Mouse (Mus musculus): ENCODE data around the gene Mst1. TPM values are rescaled to one million over a fixed set of nuclear protein-coding genes. Genes with fewer than 3 reads are reported as not detected.

Gene Mst1
- polyA plus RNA-seq, 1 experiment from 2014 or later: 0.11 TPM

- H3K4me1 ChIP-seq (replicated peaks): no peaks in the 10 kb centered on the region
- ATAC-seq: no peak
- no peak overlapping the region for H3K27ac ChIP-seq
- no peak overlapping the region for H3K4me3 ChIP-seq (replicated peaks)
- peaks cover 37% of the 10 kb centered on the region for H3K36me3 ChIP-seq
- H3K27me3 ChIP-seq: no peaks in the 10 kb centered on the region
- no peak overlapping the region for H3K4me2 ChIP-seq (replicated peaks)
- H3K9ac ChIP-seq (replicated peaks): no peak overlapping the region
- 90% methylated on average over 8 of the region's 8 CpGs for WGBS
- no peaks in the 10 kb centered on the region for H3K9me3 ChIP-seq
These were observed 45.5 kb downstream of the Mst1 start for GRCm38 (mm10) chr9:108125731-108126130.

GRCm38 (mm10) chr9:108126436-108127180, 46.4 kb downstream of the Mst1 start:
- no peaks in the 10 kb centered on the region for H3K27me3 ChIP-seq
- no peak overlapping the region for H3K4me3 ChIP-seq (replicated peaks)
- H3K27ac ChIP-seq: no peak overlapping the region
- H3K9me3 ChIP-seq: no peaks in the 10 kb centered on the region
- 0 out of 2 replicates have a peak, but pooled peaks have one; percentile 14 for ATAC-seq
- H3K9ac ChIP-seq (replicated peaks): no peak overlapping the region
- peaks cover 32% of the 10 kb centered on the region for H3K36me3 ChIP-seq
- WGBS: 87% methylated on average over 17 of the region's 17 CpGs
- no peak overlapping the region for H3K4me2 ChIP-seq (replicated peaks)
- H3K4me1 ChIP-seq (replicated peaks): no peaks in the 10 kb centered on the region

GRCm38 (mm10) chr9:108128248-108128647, 48.0 kb downstream of the Mst1 start:
- Histone ChIP-seq H3K27ac (no peak overlapping the region), H3K27me3 (no peaks in the 10 kb centered on the region), H3K4me2 (replicated peaks) (no peak overlapping the region), H3K4me3 (replicated peaks) (no peak overlapping the region), H3K9ac (replicated peaks) (no peak overlapping the region), H3K9me3 (no peaks in the 10 kb centered on the region), H3K36me3 (peaks cover 31% of the 10 kb centered on the region), H3K4me1 (replicated peaks) (no peaks in the 10 kb centered on the region)
- no peak for ATAC-seq
- WGBS: 86% methylated on average over 11 of the region's 11 CpGs

GRCm38 (mm10) chr9:108129042-108129948, 49.1 kb downstream of the Mst1 start:
- no peak overlapping the region for H3K4me3 ChIP-seq (replicated peaks)
- no peaks in the 10 kb centered on the region for H3K4me1 ChIP-seq (replicated peaks)
- 83% methylated on average over 13 of the region's 13 CpGs for WGBS
- no peak for ATAC-seq
- no peak overlapping the region for H3K4me2 ChIP-seq (replicated peaks)
- no peak overlapping the region for H3K9ac ChIP-seq (replicated peaks)
- H3K36me3 ChIP-seq: peaks cover 25% of the 10 kb centered on the region
- no peak overlapping the region for H3K27ac ChIP-seq
- no peaks in the 10 kb centered on the region for H3K9me3 ChIP-seq
- H3K27me3 ChIP-seq: no peaks in the 10 kb centered on the region

- no peaks in the 10 kb centered on the region for H3K4me1 ChIP-seq (replicated peaks)
- no peak for ATAC-seq
- H3K9me3 ChIP-seq: no peaks in the 10 kb centered on the region
- peaks cover 8% of the 10 kb centered on the region for H3K36me3 ChIP-seq
- no peak overlapping the region for H3K27ac ChIP-seq
- no peak overlapping the region for H3K4me3 ChIP-seq (replicated peaks)
- no peaks in the 10 kb centered on the region for H3K27me3 ChIP-seq
- no peak overlapping the region for H3K9ac ChIP-seq (replicated peaks)
- H3K4me2 ChIP-seq (replicated peaks): no peak overlapping the region
- WGBS: 90% methylated on average over 5 of the region's 5 CpGs
These were observed 51.3 kb downstream of the Mst1 start for GRCm38 (mm10) chr9:108131502-108131901.

- H3K27me3 ChIP-seq: no peaks in the 10 kb centered on the region
- WGBS: 91% methylated on average over 3 of the region's 3 CpGs
- H3K4me1 ChIP-seq (replicated peaks): no peaks in the 10 kb centered on the region
- H3K9ac ChIP-seq (replicated peaks): no peak overlapping the region
- peaks cover 17% of the 10 kb centered on the region for H3K36me3 ChIP-seq
- H3K9me3 ChIP-seq: no peaks in the 10 kb centered on the region
- H3K4me3 ChIP-seq (replicated peaks): no peak overlapping the region
- ATAC-seq: no peak
- H3K27ac ChIP-seq: no peak overlapping the region
- H3K4me2 ChIP-seq (replicated peaks): no peak overlapping the region
These were observed 52.1 kb downstream of the Mst1 start for GRCm38 (mm10) chr9:108132373-108132772.

- no peak for ATAC-seq
- no peak overlapping the region for H3K4me2 ChIP-seq (replicated peaks)
- no peak overlapping the region for H3K9ac ChIP-seq (replicated peaks)
- H3K27ac ChIP-seq: no peak overlapping the region
- no peaks in the 10 kb centered on the region for H3K27me3 ChIP-seq
- no peak overlapping the region for H3K4me3 ChIP-seq (replicated peaks)
- WGBS: 43% methylated on average over 1 of the region's 1 CpGs
- no peaks in the 10 kb centered on the region for H3K9me3 ChIP-seq
- H3K4me1 ChIP-seq (replicated peaks): no peaks in the 10 kb centered on the region
- peaks cover 25% of the 10 kb centered on the region for H3K36me3 ChIP-seq
These were observed 53.2 kb downstream of the Mst1 start for GRCm38 (mm10) chr9:108133478-108133877.

Small RNA genes lying within 50 kb of the gene (microRNA-seq; reads per million reads assigned to microRNA genes)
- gene Gm47303: not detected
- gene Mir7088: not detected

Other genes with a start within 250 kb of the Mst1 start
- gene Rbm6, start 207.2 kb upstream of the Mst1 start, polyA plus RNA-seq (2015; fragmentation: Nextera tagmentation; extraction: Ambion mirVana): 126 and 132 TPM in 2 replicates
- gene Mon1a, start 192.3 kb upstream of the Mst1 start, polyA plus RNA-seq (2015; fragmentation: Nextera tagmentation; extraction: Ambion mirVana): 21.5 and 23.8 TPM in 2 replicates
- gene Mst1r, start 173.6 kb upstream of the Mst1 start, polyA plus RNA-seq (2015; fragmentation: Nextera tagmentation; extraction: Ambion mirVana): 1.2 and 2.3 TPM in 2 replicates
- gene Actl11, start 152.0 kb upstream of the Mst1 start, polyA plus RNA-seq (2015; fragmentation: Nextera tagmentation; extraction: Ambion mirVana): not detected in 2 replicates
- gene Camkv, start 144.8 kb upstream of the Mst1 start, polyA plus RNA-seq (2015; fragmentation: Nextera tagmentation; extraction: Ambion mirVana): 18.9 and 19.9 TPM in 2 replicates
- 15.0 and 15.1 TPM in 2 replicates for gene Traip, start 130.3 kb upstream of the Mst1 start, polyA plus RNA-seq (2015; fragmentation: Nextera tagmentation; extraction: Ambion mirVana)
- 3.5 and 4.7 TPM in 2 replicates for gene Uba7, start 104.9 kb upstream of the Mst1 start, polyA plus RNA-seq (2015; fragmentation: Nextera tagmentation; extraction: Ambion mirVana)
- 0.66 and 1.3 TPM in 2 replicates for gene Gm20661, start 97.4 kb upstream of the Mst1 start, polyA plus RNA-seq (2015; fragmentation: Nextera tagmentation; extraction: Ambion mirVana)
- 13.2 and 13.5 TPM in 2 replicates for gene Inka1, start 94.6 kb upstream of the Mst1 start, polyA plus RNA-seq (2015; fragmentation: Nextera tagmentation; extraction: Ambion mirVana)
- 1.7 and 1.8 TPM in 2 replicates for gene Cdhr4, start 87.9 kb upstream of the Mst1 start, polyA plus RNA-seq (2015; fragmentation: Nextera tagmentation; extraction: Ambion mirVana)
- 0.36 and 0.95 TPM in 2 replicates for gene Gm20662, start 84.1 kb upstream of the Mst1 start, polyA plus RNA-seq (2015; fragmentation: Nextera tagmentation; extraction: Ambion mirVana)
- gene Ip6k1, start 77.9 kb upstream of the Mst1 start, polyA plus RNA-seq (2015; fragmentation: Nextera tagmentation; extraction: Ambion mirVana): 97.2 and 107 TPM in 2 replicates
- gene Gmppb, start 31.2 kb upstream of the Mst1 start, polyA plus RNA-seq (2015; fragmentation: Nextera tagmentation; extraction: Ambion mirVana): 18.1 and 18.5 TPM in 2 replicates
- gene Amigo3, start 27.3 kb upstream of the Mst1 start, polyA plus RNA-seq (2015; fragmentation: Nextera tagmentation; extraction: Ambion mirVana): 3.0 and 3.3 TPM in 2 replicates
- gene Rnf123, start 2.9 kb downstream of the Mst1 start, polyA plus RNA-seq (2015; fragmentation: Nextera tagmentation; extraction: Ambion mirVana): 46.2 and 55.6 TPM in 2 replicates
- gene Apeh, start 14.2 kb downstream of the Mst1 start, polyA plus RNA-seq (2015; fragmentation: Nextera tagmentation; extraction: Ambion mirVana): 56.3 and 62.5 TPM in 2 replicates
- gene Bsn, start 109.9 kb downstream of the Mst1 start, polyA plus RNA-seq (2015; fragmentation: Nextera tagmentation; extraction: Ambion mirVana): 7.1 and 8.0 TPM in 2 replicates
- gene Dag1, start 183.5 kb downstream of the Mst1 start, polyA plus RNA-seq (2015; fragmentation: Nextera tagmentation; extraction: Ambion mirVana): 50.5 and 57.8 TPM in 2 replicates
- 118 TPM in 2 replicates for gene Nicn1, start 210.0 kb downstream of the Mst1 start, polyA plus RNA-seq (2015; fragmentation: Nextera tagmentation; extraction: Ambion mirVana)
- 33.6 and 35.5 TPM in 2 replicates for gene Amt, start 216.4 kb downstream of the Mst1 start, polyA plus RNA-seq (2015; fragmentation: Nextera tagmentation; extraction: Ambion mirVana)
- 288 and 306 TPM in 2 replicates for gene Rhoa, start 225.7 kb downstream of the Mst1 start, polyA plus RNA-seq (2015; fragmentation: Nextera tagmentation; extraction: Ambion mirVana)
- gene Tcta, start 225.7 kb downstream of the Mst1 start, polyA plus RNA-seq (2015; fragmentation: Nextera tagmentation; extraction: Ambion mirVana): 52.6 and 57.5 TPM in 2 replicates

Measured in midbrain, embryonic 13.5 days (tissue).